32 mouse cellular contexts compared by ENCODE assay signal in the genomic region with DNA sequence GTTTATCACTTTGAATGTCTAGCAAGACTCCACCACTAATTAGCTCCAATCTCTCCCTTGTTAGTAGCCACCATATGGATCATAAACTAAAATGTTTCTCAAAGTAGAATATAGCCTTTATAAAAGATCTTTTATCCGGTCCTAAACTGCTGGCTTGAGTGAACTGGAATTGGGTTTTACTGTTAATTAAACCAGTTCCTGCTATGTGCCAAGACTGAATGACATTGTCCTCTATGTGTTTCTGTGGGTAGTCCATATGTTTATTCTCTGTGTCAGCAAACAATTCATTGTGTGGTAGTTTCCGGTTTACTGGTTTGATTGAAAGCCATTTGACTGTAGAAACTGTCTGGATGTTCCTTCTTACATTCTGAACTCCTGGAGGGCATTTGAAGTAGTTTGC.
DNase-seq lines count a peak whose midpoint lies in the region; ATAC-seq and TF ChIP-seq lines count a peak whose summit lies in the region.
"Had no signal": no experiment of that assay in that cellular context is flagged by ENCODE, and none has a peak within 500 bp of the region (broad histone marks: within the 10 kb centered on the region; RNA-seq: fewer than 3 reads in every experiment).

No protein-coding gene starts in this region.

- H3K4me2 ChIP-seq in forebrain, embryonic 14.5 days (ENCODE audit: low read length): no peak overlapping the region
- H3K4me2 ChIP-seq in forebrain, postnatal 0 days (ENCODE audit: low read depth): no peak overlapping the region
- H3K4me2 ChIP-seq: embryonic facial prominence, embryonic 13.5 days; heart, embryonic 12.5 days; heart, embryonic 15.5 days; hindbrain, embryonic 13.5 days; intestine, embryonic 15.5 days had no signal

- no peak overlapping the region for H3K9ac ChIP-seq in forebrain, embryonic 14.5 days (ENCODE audit: low read length)
- no peak overlapping the region for H3K9ac ChIP-seq in forebrain, postnatal 0 days
- H3K9ac ChIP-seq: embryonic facial prominence, embryonic 13.5 days; heart, embryonic 12.5 days; heart, embryonic 15.5 days; hindbrain, embryonic 13.5 days; intestine, embryonic 15.5 days had no signal

- no peak overlapping the region for H3K4me3 ChIP-seq in forebrain, embryonic 14.5 days (ENCODE audit: low read depth, low read length)
- H3K4me3 ChIP-seq in forebrain, postnatal 0 days (ENCODE audit: low read depth, low read length): no peak overlapping the region
- H3K4me3 ChIP-seq: embryonic facial prominence, embryonic 10.5 days; embryonic facial prominence, embryonic 13.5 days; erythroblast, embryonic 14.5 days; gastrocnemius, adult 2 months; heart, embryonic 12.5 days; heart, embryonic 15.5 days; hindbrain, embryonic 10.5 days; hindbrain, embryonic 13.5 days; intestine, embryonic 15.5 days had no signal

- H3K36me3 ChIP-seq in forebrain, embryonic 14.5 days (ENCODE audit: control insufficient read depth, insufficient read depth, low read length): no peaks in the 10 kb centered on the region
- H3K36me3 ChIP-seq in forebrain, postnatal 0 days (ENCODE audit: insufficient read depth): no peaks in the 10 kb centered on the region
- H3K36me3 ChIP-seq: embryonic facial prominence, embryonic 10.5 days; embryonic facial prominence, embryonic 13.5 days; G1E; heart, embryonic 12.5 days; heart, embryonic 15.5 days; hindbrain, embryonic 10.5 days; hindbrain, embryonic 13.5 days; intestine, embryonic 15.5 days had no signal

- intact Hi-C loops in gastrocnemius, postnatal 36 days (cut with DNase I): no loop called here

- WGBS in forebrain, embryonic 14.5 days: 24% methylated on average over 2 of the region's 2 CpGs
- 26% methylated on average over 2 of the region's 2 CpGs for WGBS in forebrain, postnatal 0 days

- H3K27me3 ChIP-seq in forebrain, embryonic 14.5 days (replicated peaks; ENCODE audit: control insufficient read depth, insufficient read depth, low read length): no peaks in the 10 kb centered on the region
- H3K27me3 ChIP-seq in forebrain, postnatal 0 days (ENCODE audit: insufficient read depth, low read length): no peaks in the 10 kb centered on the region
- H3K27me3 ChIP-seq: CH12.LX; embryonic facial prominence, embryonic 13.5 days; heart, embryonic 12.5 days; heart, embryonic 15.5 days; hindbrain, embryonic 13.5 days; intestine, embryonic 15.5 days; Patski had no signal

- peak; percentile 80 for ATAC-seq in forebrain, embryonic 14.5 days
- peak; percentile 56 for ATAC-seq in forebrain, postnatal 0 days
- ATAC-seq: hindbrain, embryonic 16.5 days; intestine, embryonic 15.5 days; Patski had no signal

- peak; percentile 26 for DNase-seq in retina, postnatal 1 day
- DNase-seq in retina, embryonic 14.5 days (ENCODE audit: low spot score): no peak
- DNase-seq in forebrain, embryonic 14.5 days (ENCODE audit: low spot score): peak; percentile 71
- DNase-seq in forebrain, postnatal 0 days: no peak
- no peak for DNase-seq in layer of hippocampus, postnatal 10 days (ENCODE audit: low spot score in 2 of 2)
- no peak for DNase-seq in gastrocnemius, postnatal 36 days
- DNase-seq: adrenal gland, postnatal 10 days; adrenal gland, postnatal 36 days; B cell, adult 2 months; cerebellum, adult 11 months; cerebellum, adult 2 months; cerebellum, postnatal 10 days; cerebellum, postnatal 36 days; embryo, embryonic 11 days; gastrocnemius, adult 2 months; gastrocnemius, postnatal 14 days; heart, adult 18-20 months; heart, postnatal 10 days; heart, postnatal 36 days; kidney, adult 11 months had no signal

- no peak overlapping the region for H3K27ac ChIP-seq in forebrain, embryonic 14.5 days (ENCODE audit: low read depth, low read length)
- no peak overlapping the region for H3K27ac ChIP-seq in forebrain, postnatal 0 days (ENCODE audit: low read depth, low read length)
- H3K27ac ChIP-seq: embryonic facial prominence, embryonic 10.5 days; embryonic facial prominence, embryonic 13.5 days; gastrocnemius, adult 2 months; heart, embryonic 15.5 days; hindbrain, embryonic 10.5 days; hindbrain, embryonic 13.5 days; intestine, embryonic 15.5 days had no signal

- H3K9me3 ChIP-seq in forebrain, embryonic 14.5 days (replicated peaks; ENCODE audit: control insufficient read depth, low read length): no peaks in the 10 kb centered on the region
- H3K9me3 ChIP-seq in forebrain, postnatal 0 days (ENCODE audit: low read length): no peaks in the 10 kb centered on the region
- H3K9me3 ChIP-seq: embryonic facial prominence, embryonic 10.5 days; embryonic facial prominence, embryonic 13.5 days; G1E; heart, embryonic 12.5 days; heart, embryonic 15.5 days; hindbrain, embryonic 10.5 days; hindbrain, embryonic 13.5 days; intestine, embryonic 15.5 days had no signal

- H3K4me1 ChIP-seq in forebrain, embryonic 14.5 days (ENCODE audit: control insufficient read depth, insufficient read depth, low read length): no peaks in the 10 kb centered on the region
- H3K4me1 ChIP-seq in forebrain, postnatal 0 days (ENCODE audit: insufficient read depth): no peaks in the 10 kb centered on the region
- H3K4me1 ChIP-seq: embryonic facial prominence, embryonic 10.5 days; embryonic facial prominence, embryonic 13.5 days; heart, embryonic 12.5 days; heart, embryonic 15.5 days; hindbrain, embryonic 10.5 days; hindbrain, embryonic 13.5 days; intestine, embryonic 15.5 days had no signal

- no peak for TF ChIP-seq CTCF in forebrain, postnatal 0 days (IDR thresholded peaks at IDR 0.05; ENCODE audit: low read depth)

Comparison
In these comparisons a context has a peak if more than half of its experiments do, and no peak if none do; other contexts are left out.
1. DNase-seq: peak in retina, postnatal 1 day (single experiment) and forebrain, embryonic 14.5 days (single experiment); none in retina, embryonic 14.5 days (single experiment), forebrain, postnatal 0 days (single experiment), layer of hippocampus, postnatal 10 days (0 of 2) and gastrocnemius, postnatal 36 days (0 of 2).